Mouse (Mus musculus) megakaryocyte, embryonic 14.5 days (primary cell): ENCODE results near the gene Mark4.

Source experiments
- FLI1 ChIP-seq: IDR thresholded peaks from 2 replicates; pipeline ENCODE4 v1.6.1; 2012; ENCODE audit warnings: low read length, inconsistent platforms, mixed read lengths
- GATA1 ChIP-seq: IDR thresholded peaks from 3 replicates; pipeline ENCODE4 v1.6.1; 2012; ENCODE audit warnings: mixed read lengths, low read length, inconsistent platforms, borderline replicate concordance

GRCm38 (mm10) chr7:19388699-19389413 is 69.8 kb downstream of the Mark4 start:
- TF ChIP-seq GATA1 (no peak), FLI1 (no peak)
